Mouse (Mus musculus) lung, postnatal 0 days (tissue): ENCODE results near the gene Ccdc33. TPM values are rescaled to one million over a fixed set of nuclear protein-coding genes. Genes with fewer than 3 reads are reported as not detected.
A peak's percentile ranks its signal among the peaks of the same experiment; 100 is the strongest.

Experiments used
- ATAC-seq: fragments of 200-750 bp; cut with Nextera tagmentation; 2 replicates; pipeline ENCODE4 v1.8.0; 2017; ENCODE audit warnings: moderate library complexity
- DNase-seq: peaks from one replicate; pipeline ENCODE4 v3.0.0-alpha.2; 2016; ENCODE audit warnings: low spot score
- H3K27ac ChIP-seq: fragments of 300-500 bp; sonication (generic); 2 replicates; pipeline ENCODE4 v1.5.1; 2014; ENCODE audit warnings: antibody characterized with exemption, mild to moderate bottlenecking, low read length, mixed read lengths
- H3K27me3 ChIP-seq: fragments of 300-500 bp; sonication (generic); replicated peaks from 2 replicates; pipeline ENCODE4 v1.6.1; 2014; ENCODE audit warnings: low read length, mixed read lengths; ENCODE audit not compliant: insufficient read depth
- H3K36me3 ChIP-seq: fragments of 300-500 bp; sonication (generic); 2 replicates; pipeline ENCODE4 v1.6.1; 2014; ENCODE audit warnings: low read length, mixed read lengths; ENCODE audit not compliant: insufficient read depth
- H3K4me1 ChIP-seq: fragments of 300-500 bp; sonication (generic); 2 replicates; pipeline ENCODE4 v1.6.1; 2014; ENCODE audit warnings: antibody characterized with exemption, low read depth, low read length, mixed read lengths; ENCODE audit not compliant: insufficient read depth
- H3K4me2 ChIP-seq: fragments of 300-500 bp; sonication (generic); replicated peaks from 2 replicates; pipeline ENCODE4 v1.6.1; 2014; ENCODE audit warnings: low read depth, mild to moderate bottlenecking, low read length, moderate library complexity, mixed read lengths
- H3K4me3 ChIP-seq: fragments of 300-500 bp; sonication (generic); 2 replicates; pipeline ENCODE4 v1.5.1; 2014; ENCODE audit warnings: low read depth, low read length
- H3K9ac ChIP-seq: fragments of 300-500 bp; sonication (generic); replicated peaks from 2 replicates; pipeline ENCODE4 v1.6.1; 2014; ENCODE audit warnings: low read depth, mild to moderate bottlenecking
- H3K9me3 ChIP-seq: fragments of 300-500 bp; sonication (generic); 2 replicates; pipeline ENCODE4 v1.6.1; 2016; ENCODE audit warnings: low read length, mixed read lengths
- CTCF ChIP-seq: IDR thresholded peaks from 2 replicates; pipeline ENCODE4 v1.5.1; 2016; ENCODE audit warnings: antibody characterized with exemption, mild to moderate bottlenecking
- EP300 ChIP-seq: IDR thresholded peaks from 2 replicates; pipeline ENCODE4 v1.6.1; 2016; ENCODE audit warnings: antibody characterized with exemption, mild to moderate bottlenecking, control low read depth
- WGBS: fragments of 180-500 bp; shearing (Covaris S2); extraction: QIAGEN DNeasy Blood & Tissue Kit; methylation state at CpG from one replicate; pipeline ENCODE4 v1.1.7; 2014; 5-methylcytosine and 5-hydroxymethylcytosine counted together
- polyA plus RNA-seq: library from polyadenylated mRNA; unstranded; fragments of >200 nt; fragmentation: Nextera tagmentation; extraction: Ambion mirVana; gene quantifications from 2 replicates; pipeline ENCODE4 v1.2.1, GENCODE M21; 2015

Ccdc33 gene
- polyA plus RNA-seq, 1 experiment from 2014 or later, result 3.0 TPM

- WGBS, result 17% methylated on average over 7 of the region's 7 CpGs
- Histone ChIP-seq H3K9me3 (no peaks in the 10 kb centered on the region), H3K27me3 (no peaks in the 10 kb centered on the region), H3K4me3 (0 out of 2 replicates have a peak overlapping the region, but pooled peaks have one; percentile 1), H3K36me3 (no peaks in the 10 kb centered on the region), H3K27ac (peak overlapping the region; percentile 62), H3K9ac (no peak overlapping the region), H3K4me2 (peak overlapping the region; percentile 37), H3K4me1 (peaks cover 5% of the 10 kb centered on the region; the same call in 1 of the 2 replicates)
- peak; percentile 56 for DNase-seq
- TF ChIP-seq CTCF, result no peak
- no peak for TF ChIP-seq EP300
- peak; percentile 67 for ATAC-seq
Observed at GRCm38 (mm10) chr9:58158541-58159311, 40.1 kb upstream of the Ccdc33 start.

DNA sequence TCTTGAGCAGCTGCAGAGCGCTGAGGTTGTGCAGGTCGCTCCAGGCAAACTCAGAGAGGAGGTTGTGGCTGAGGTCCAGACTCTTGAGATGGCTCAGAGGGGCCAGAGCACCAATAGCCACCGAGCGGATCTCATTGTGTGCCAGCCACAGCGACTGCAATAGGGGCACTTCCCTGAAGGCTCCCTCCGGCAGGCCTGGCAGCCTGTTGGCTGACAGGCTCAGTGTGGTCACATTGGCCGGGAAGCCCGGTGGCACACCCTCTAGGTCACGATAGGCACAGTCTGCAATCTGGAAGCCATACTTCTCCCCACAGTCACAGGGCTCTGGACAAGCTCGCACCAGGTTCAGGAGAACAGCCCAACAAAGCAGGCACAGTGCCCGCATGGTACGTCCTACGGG lies 39.2 kb upstream of the Ccdc33 start:
- no peak overlapping the region for H3K9ac ChIP-seq
- no peaks in the 10 kb centered on the region for H3K9me3 ChIP-seq
- no peak for TF ChIP-seq CTCF
- TF ChIP-seq EP300, result no peak
- ATAC-seq, result no peak
- H3K27ac ChIP-seq, result peak overlapping the region; percentile 62; the same call in 1 of the 2 replicates
- no peak for DNase-seq
- H3K4me2 ChIP-seq, result peak overlapping the region; percentile 37
- H3K4me1 ChIP-seq, result peaks cover 5% of the 10 kb centered on the region; the same call in 1 of the 2 replicates
- WGBS, result 57% methylated on average over 13 of the region's 13 CpGs
- peak overlapping the region; percentile 1; the same call in 1 of the 2 replicates for H3K4me3 ChIP-seq
- H3K36me3 ChIP-seq, result no peaks in the 10 kb centered on the region
- no peaks in the 10 kb centered on the region for H3K27me3 ChIP-seq

- DNase-seq (no peak), ATAC-seq (no peak)
- TF ChIP-seq CTCF, result no peak
- no peak for TF ChIP-seq EP300
- H3K4me1 ChIP-seq, result peaks cover 5% of the 10 kb centered on the region; the same call in 1 of the 2 replicates
- H3K4me3 ChIP-seq, result no peak overlapping the region
- H3K27ac ChIP-seq, result no peak overlapping the region
- no peak overlapping the region for H3K9ac ChIP-seq
- WGBS, result 84% methylated on average over 22 of the region's 22 CpGs
- no peaks in the 10 kb centered on the region for H3K27me3 ChIP-seq
- no peaks in the 10 kb centered on the region for H3K9me3 ChIP-seq
- H3K4me2 ChIP-seq, result no peak overlapping the region
- H3K36me3 ChIP-seq, result no peaks in the 10 kb centered on the region
Observed at GRCm38 (mm10) chr9:58156819-58157560, 38.4 kb upstream of the Ccdc33 start.

DNA sequence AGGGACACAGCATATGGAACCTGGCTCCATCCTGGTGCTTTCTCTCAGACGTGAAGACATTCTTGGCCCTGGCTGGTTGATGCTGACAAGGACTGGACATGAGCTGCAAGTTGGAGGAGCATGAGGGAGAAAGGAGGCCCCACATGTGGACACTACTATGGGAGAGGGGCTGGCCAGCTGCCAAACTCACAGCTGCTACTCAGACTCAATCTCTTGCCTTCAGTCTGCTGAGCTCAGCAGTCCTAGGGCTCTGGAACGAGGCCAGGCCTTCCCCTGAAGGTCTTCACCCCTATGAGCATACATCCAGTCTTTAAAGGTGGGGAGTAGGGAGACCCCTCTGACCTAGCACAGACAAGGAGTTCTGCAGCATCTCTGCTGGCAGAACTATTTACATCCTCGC lies 36.7 kb upstream of the Ccdc33 start:
- H3K4me3 ChIP-seq, result no peak overlapping the region
- no peak overlapping the region for H3K9ac ChIP-seq
- H3K27ac ChIP-seq, result no peak overlapping the region
- 38% methylated on average over 3 of the region's 3 CpGs for WGBS
- H3K9me3 ChIP-seq, result no peaks in the 10 kb centered on the region
- H3K36me3 ChIP-seq, result no peaks in the 10 kb centered on the region
- no peak for TF ChIP-seq CTCF
- no peak for TF ChIP-seq EP300
- no peak overlapping the region for H3K4me2 ChIP-seq
- H3K4me1 ChIP-seq, result peaks cover 5% of the 10 kb centered on the region; the same call in 1 of the 2 replicates
- no peaks in the 10 kb centered on the region for H3K27me3 ChIP-seq
- DNase-seq, result peak; percentile 60
- peak; percentile 45; the same call in 1 of the 2 replicates for ATAC-seq

DNA sequence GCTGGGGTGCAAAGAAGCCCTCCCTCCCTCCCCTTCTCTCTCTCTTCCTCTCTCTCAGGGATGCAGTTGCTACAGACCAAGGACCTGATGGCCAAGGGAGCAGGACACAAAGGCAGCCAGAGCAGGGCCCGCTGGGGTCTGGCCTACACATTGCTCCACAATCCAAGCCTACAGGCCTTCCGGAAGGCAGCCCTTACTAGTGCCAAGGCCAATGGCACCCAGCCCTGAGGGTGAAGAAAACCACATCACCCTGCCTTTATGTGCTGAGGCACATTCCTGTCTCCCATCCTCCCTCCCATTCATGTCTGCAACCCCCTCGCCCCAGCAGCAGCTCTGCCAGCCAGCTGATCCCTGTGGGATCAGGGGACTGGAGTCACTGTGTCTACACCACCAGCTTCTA lies 34.5 kb upstream of the Ccdc33 start:
- WGBS, result 76% methylated on average over 3 of the region's 3 CpGs
- Histone ChIP-seq H3K27me3 (no peaks in the 10 kb centered on the region), H3K4me2 (no peak overlapping the region), H3K36me3 (no peaks in the 10 kb centered on the region), H3K9me3 (no peaks in the 10 kb centered on the region), H3K4me3 (no peak overlapping the region), H3K9ac (no peak overlapping the region), H3K27ac (no peak overlapping the region), H3K4me1 (peaks cover under 1% of the 10 kb centered on the region; the same call in 1 of the 2 replicates)
- ATAC-seq (no peak), DNase-seq (no peak)
- TF ChIP-seq CTCF (no peak), EP300 (no peak)

DNA sequence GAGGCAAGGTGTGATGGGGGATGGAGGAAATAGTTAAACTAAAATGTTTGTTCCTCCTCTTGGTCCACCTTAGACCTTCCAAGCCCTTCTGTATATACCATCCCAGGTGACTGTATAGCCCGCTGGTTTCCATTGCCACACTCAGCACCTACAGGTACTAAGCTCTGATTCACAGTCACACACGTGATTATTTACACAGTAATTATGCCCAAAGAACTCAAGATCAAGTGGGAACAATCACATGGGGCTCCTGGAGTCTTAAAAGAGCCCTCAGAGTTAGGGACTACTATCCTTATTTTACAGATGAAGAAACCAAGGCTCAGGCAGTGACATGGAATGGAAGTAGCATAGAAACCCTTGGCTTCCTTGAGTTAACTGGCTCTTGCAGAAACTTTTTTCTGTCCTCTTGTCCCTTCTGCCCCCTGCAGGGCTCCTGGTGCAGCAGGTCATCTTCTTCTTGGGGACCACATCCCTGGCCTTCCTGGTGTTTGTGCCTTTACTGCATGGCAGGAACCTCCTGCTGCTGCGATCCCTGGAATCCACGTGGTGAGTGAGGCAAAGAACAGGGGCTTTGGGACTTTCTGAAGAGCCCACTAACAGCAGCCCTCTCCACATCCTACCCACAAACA lies 32.2 kb upstream of the Ccdc33 start:
- H3K4me1 ChIP-seq, result no peaks in the 10 kb centered on the region; the same call in 1 of the 2 replicates
- no peak overlapping the region for H3K27ac ChIP-seq
- no peak overlapping the region for H3K4me2 ChIP-seq
- no peak overlapping the region for H3K4me3 ChIP-seq
- no peak for TF ChIP-seq EP300
- peak; percentile 53 for TF ChIP-seq CTCF
- WGBS, result 51% methylated on average over 4 of the region's 4 CpGs
- DNase-seq, result peak; percentile 53
- no peaks in the 10 kb centered on the region for H3K27me3 ChIP-seq
- no peaks in the 10 kb centered on the region for H3K36me3 ChIP-seq
- H3K9ac ChIP-seq, result no peak overlapping the region
- no peaks in the 10 kb centered on the region for H3K9me3 ChIP-seq
- ATAC-seq, result peak; percentile 68
